Mouse (Mus musculus) thymus, postnatal 36 days (tissue): ENCODE data around the gene Atg9b.
A peak's percentile ranks its signal among the peaks of the same experiment; 100 is the strongest.

ENCODE experiments used
- DNase-seq, 2 experiments: peaks; one replicate each; pipeline ENCODE4 v3.0.0; 2022; ENCODE audit warnings: mixed read lengths in 2 of 2

Gene Atg9b

DNA sequence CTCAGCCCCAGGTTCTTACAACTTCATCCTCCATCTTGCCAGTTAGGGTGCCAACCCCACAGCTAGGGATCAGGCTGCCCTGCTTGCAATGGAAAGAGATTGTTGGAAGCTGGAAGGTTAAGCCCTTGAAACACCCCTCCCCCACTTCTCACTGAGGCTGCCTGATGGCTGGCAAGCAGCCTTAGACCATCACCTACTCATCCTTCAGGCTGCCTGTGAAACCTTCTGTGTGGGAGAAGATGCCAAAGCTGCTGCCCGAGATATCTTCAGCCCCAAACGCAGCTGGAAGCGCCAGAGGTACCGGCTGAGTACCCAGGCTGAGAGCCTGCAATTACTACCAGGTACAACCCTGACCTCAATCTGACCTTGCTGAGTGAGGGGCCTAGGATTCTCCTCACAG is 12.4 kb downstream of the Atg9b start:
- DNase-seq = no peak

GRCm38 (mm10) chr5:24378700-24379099 is 13.2 kb downstream of the Atg9b start:
- no peak for DNase-seq

DNA sequence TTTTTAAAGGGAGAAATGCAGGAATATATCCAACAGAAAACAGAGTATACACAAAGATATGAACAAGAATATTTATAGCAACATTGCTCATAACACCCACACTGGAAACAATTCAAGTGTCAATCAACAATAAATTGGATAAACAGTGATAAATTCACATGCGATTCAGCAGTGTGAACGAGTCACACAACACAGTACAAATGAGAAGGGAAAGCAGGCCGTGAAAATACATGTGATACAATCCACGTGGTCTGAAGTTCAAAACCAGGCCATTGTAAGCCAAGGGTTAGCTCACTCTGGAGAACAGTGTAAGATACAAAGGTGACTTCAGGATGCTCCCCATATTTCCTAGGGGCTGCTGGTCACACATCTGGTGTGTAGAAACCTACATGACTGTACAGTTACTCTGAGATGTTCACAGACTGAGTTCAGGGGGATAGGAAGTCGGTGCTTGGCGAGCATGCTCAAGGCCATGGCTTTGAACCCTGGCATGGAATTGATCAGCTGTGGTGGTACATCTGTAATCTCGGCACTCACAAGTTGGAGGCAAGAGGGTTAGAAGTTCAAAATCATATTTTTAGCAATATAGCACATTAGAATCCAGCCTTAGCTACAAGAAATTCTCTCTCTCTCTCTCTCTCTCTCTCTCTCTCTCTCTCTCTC is 17.1 kb downstream of the Atg9b start:
- DNase-seq = no peak

DNA sequence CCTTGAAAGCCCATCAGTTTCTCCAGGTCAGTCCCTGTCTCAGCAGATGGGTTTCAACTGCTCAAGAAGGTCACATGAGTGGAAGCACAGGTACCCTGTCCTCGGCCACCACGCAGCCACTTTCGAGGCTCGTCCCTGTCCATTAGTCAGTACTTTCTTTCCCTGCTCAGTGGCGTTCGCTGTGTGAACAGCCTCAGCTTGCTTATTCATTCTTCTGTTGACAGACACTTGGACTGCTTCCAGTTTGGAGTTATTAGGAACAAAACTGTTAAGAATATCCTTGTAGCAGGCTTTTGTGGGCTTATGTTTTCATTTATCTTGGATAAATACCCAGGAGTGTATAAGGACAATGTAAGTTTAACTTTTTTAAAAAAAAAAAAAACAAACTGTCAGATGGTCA is 17.7 kb downstream of the Atg9b start:
- no peak for DNase-seq

- no peak for DNase-seq
Measured at GRCm38 (mm10) chr5:24373807-24374206, 18.1 kb downstream of the Atg9b start.

GRCm38 (mm10) chr5:24369767-24370166 is 22.2 kb downstream of the Atg9b start:
- no peak for DNase-seq

GRCm38 (mm10) chr5:24366426-24366825 is 25.5 kb downstream of the Atg9b start:
- no peak for DNase-seq

GRCm38 (mm10) chr5:24365528-24365927 is 26.4 kb downstream of the Atg9b start:
- no peak for DNase-seq

DNA sequence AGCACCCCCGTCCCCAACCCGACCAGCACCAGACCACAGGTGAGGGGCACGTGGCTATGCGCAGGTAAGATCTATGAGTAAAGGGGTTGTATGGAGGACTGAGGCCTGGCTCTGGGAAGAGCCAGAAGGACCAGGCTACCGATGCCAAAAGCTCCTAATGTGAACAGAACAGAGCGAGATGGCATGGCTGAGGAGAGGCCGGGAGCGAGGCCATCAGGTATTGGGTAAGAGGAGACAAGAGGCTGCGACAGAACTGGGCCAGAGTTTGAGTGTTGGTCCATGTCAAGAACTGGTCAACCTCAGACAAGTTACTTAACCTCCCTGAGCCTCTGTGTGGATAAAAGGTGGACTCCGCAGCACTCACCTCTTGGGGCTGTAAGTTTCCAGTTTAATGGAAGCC is 27.0 kb downstream of the Atg9b start:
- no peak for DNase-seq

DNA sequence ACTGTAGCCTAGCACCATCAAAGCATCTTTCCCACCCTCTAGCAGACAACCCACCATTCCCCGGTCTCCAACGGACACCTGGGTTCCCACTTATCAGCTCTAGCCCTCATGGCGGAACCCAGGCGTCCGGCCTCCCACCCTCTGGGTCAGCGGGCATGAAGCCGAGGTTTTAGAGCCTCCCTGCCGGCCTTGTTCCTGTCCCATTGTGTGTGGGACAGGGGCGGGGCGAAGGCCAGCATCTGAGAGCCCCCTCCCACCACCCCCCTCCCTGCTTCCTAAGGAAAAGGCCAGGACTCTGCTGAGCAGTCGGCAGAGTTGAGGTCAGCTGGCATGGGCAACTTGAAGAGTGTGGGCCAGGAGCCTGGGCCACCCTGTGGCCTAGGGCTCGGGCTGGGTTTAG is 27.4 kb downstream of the Atg9b start, which contains the start of gene Nos3:
Gene Nos3, plus strand, starts transcription at position 303 of the 400 bp plus-strand sequence.
- no peak for DNase-seq

DNA sequence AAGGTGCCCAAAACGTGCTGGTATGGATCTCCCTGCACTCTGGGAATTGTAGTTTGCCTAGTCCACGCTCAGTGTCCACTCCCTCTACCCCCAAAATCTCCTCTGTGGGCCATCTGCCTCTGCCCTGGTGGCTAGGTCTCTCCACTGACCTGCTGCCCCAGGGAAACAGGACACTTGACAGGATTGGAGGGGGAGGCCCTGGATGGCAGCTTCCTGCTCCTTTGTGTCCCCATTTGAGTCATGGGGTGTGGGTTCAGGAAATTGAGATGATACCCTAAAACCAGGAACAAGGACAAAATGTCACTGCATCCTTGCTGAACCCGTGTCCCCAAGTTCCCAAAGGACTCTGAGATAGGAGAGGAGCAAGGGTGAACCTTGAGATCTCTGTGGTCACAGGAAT is 27.9 kb downstream of the Atg9b start:
- no peak for DNase-seq

DNA sequence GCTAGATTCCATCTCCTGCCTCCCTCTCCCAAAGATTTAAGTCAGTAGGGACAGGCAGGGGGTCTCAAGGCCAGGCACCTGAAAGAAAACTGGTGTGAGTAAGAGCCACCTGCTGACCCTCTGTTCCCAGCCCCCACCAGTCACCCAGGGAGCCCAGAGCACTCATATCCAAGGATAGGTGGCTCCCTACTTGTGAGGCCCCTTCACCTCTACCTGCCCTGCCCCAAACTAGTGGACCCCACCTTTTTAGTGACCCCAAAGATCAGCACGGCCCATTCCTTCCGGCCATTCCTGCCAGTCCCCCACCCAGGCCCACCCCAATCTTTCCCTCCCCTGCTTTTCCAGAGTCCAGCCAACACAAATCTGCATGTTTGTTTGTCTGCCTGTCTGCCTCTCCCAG is 28.5 kb downstream of the Atg9b start:
- DNase-seq = no peak

GRCm38 (mm10) chr5:24360792-24361454 is 31.0 kb downstream of the Atg9b start:
- DNase-seq = peak; percentile 83 to 87

GRCm38 (mm10) chr5:24357461-24357860 is 34.5 kb downstream of the Atg9b start:
- peak; percentile 77 for DNase-seq

DNA sequence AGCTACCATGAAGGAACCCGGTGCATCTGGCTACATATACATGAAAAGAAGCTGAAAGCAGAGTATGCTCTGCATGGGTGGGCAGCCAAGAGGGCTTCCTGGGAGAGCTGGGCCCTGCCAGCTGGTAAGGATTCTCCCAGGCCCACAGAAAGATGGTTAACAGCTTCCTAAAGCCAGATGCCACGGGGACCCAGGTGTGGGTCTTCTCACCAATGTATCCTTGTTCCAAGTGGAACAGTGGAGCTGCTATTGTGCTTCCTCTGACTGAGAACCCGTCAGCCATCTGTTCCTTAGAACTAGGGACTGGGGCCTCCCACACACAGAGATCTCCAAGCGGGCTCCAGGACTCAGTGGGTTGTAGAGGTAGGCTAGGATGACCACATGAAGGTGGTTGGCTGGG is 35.2 kb downstream of the Atg9b start:
- no peak for DNase-seq

DNA sequence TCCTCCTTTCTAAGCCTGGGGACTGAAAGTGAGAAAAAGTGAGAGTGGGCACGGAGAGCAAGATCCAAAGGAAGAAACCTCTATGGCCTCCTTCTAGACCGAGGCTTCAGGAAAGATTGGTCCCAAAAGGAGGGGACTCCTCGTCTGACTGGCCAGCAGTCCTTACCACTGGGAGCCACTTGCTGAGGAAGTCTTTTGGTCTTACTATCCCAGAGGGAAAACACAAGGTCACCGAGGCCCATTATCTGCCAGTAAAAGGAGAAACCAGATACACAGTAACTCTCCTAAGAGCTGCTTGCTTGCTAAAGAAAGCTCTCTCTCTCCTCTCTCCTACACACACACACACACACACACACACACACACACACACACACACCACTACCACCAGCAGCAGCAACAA is 38.6 kb downstream of the Atg9b start:
- no peak for DNase-seq

DNA sequence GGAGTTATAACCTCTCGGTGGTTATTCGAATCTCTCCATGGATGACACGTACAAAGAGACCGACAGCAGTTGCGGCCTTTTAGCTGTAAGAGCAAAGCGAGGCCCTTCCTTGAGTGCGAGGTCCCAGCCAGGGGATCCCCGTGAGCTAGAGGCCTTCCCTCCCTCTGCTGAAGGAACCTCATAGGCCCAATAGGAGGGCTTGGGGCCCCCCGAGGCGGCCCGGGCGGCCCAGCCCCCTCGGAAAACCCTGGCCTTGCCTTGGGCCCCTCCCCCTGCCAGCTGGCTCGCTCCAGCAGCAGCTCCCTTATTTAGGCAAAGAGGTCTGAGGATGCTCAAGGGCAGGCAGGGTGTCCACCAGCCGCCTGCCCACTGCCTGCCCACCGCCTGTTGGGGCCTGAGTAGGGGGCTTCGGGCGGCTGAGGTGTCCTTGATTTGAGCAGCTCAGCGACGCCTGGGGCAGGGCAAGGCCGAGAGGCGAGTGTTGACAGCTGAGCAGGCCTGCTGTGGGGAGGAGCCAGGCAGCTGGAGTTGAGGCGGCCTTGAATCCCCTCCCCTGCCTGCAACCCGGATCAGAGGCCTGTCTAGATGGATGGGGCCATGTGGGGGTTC is 39.6 kb downstream of the Atg9b start:
- DNase-seq = peak; percentile 26 to 56

DNA sequence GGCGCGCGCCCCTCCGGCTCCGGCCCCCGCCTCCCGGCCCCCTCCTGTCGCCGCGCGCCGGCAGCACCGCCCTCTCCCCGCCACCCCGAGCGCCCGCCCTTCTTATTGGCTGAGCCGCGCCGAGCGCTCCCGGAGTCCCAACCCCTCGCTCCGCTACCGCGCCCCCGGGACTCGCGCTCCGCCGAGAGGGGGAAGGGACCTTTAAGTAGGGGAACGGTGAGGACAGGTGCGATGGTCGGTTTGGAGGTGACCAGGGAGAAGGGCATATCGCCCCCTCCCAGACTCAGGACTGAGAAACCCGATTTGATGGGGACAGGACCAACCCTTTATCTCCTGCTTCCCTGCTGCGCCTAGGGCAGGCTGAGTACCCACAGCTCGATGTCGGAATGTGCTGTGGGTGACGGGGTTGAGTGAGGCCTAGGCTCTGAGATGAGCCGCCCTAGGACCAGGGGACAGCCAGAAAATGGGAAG is 40.2 kb downstream of the Atg9b start:
- peak; percentile 90 to 93 for DNase-seq

- DNase-seq = no peak
Measured at GRCm38 (mm10) chr5:24351278-24351677, 40.7 kb downstream of the Atg9b start, which contains the start of gene Kcnh2. Kcnh2 (minus strand) TSS chr5:24351604.

DNA sequence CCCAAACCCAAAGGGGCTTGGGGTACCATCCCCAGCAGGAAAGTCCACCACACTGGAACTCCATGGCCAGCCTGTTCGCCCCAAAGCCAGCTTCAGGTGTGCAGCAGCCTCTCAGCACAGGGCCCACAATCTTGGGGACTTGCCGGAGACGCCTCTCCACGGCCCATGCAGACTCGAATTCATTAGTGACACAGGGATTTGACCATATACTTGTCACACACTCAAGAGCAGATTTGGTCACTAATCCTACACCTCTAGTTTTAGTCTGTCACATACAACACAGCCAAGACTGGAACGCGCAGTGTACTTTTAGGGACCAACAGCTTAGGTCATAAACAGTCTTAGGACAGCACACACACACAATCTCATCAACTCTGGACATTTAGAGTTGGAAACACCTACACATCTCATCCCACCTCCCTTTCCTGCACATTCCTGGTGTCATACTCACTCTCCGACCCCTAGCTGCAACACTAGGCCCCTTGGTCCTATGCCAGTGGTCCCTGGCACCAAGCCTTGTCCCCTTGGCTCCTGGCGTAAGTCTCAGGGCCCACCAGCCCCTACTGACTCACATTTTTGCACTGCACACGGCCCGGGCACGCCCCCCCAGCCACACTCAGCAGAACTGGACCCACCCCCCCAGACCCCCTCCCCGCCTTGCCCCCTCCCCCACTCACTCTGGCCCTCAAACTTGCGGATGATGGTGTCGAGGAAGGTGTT is 41.3 kb downstream of the Atg9b start:
- DNase-seq = no peak

DNA sequence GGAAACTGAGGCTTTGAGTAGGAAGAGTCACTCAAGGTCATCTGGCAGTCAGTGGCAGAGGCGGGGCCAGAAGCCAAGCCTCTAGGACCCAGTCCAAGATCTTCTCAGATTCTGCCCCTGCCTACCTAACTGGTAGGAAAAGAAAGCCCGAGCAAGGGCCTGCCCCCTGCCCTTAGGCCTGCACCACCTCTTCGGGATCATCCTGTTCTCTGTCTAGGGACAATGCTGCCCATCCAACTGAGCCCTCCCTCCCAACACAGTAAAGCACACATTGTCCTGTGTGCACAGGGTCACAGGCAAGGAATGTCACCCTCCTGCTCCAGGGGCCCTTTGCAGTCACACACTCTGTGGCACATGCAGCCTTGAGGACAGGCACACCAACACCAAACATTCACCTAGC is 41.9 kb downstream of the Atg9b start:
- DNase-seq = no peak

- peak; percentile 71 to 83 for DNase-seq
Measured at GRCm38 (mm10) chr5:24348546-24348945, 43.4 kb downstream of the Atg9b start.

GRCm38 (mm10) chr5:24348128-24348527 is 43.8 kb downstream of the Atg9b start:
- peak; percentile 98 for DNase-seq
